Mouse (Mus musculus) megakaryocyte, embryonic 14.5 days (primary cell): ENCODE results near the gene Rbfox2. TPM values are rescaled to one million over a fixed set of nuclear protein-coding genes. Genes with fewer than 3 reads are reported as not detected.
"Not testable (repeated sequence)": the region's sequence is repeated elsewhere in the genome, so short reads cannot be mapped to it uniquely, and the experiment has no call there.

Experiments used
- H3K27me3 ChIP-seq: replicated peaks from 2 replicates; pipeline ENCODE3; 2012; ENCODE audit warnings: inconsistent platforms
- H3K36me3 ChIP-seq: replicated peaks from 2 replicates; pipeline ENCODE3; 2012; ENCODE audit warnings: low read length, inconsistent platforms, mixed read lengths
- H3K4me1 ChIP-seq: 2 replicates; pipeline ENCODE4 v1.6.1; 2012; ENCODE audit warnings: inconsistent platforms
- H3K4me3 ChIP-seq: replicated peaks from 2 replicates; pipeline ENCODE3; 2012; ENCODE audit warnings: moderate library complexity, mild to moderate bottlenecking, inconsistent platforms
- H3K9me3 ChIP-seq: 2 replicates; pipeline ENCODE4 v1.6.1; 2012; ENCODE audit warnings: inconsistent platforms
- FLI1 ChIP-seq: IDR thresholded peaks from 2 replicates; pipeline ENCODE4 v1.6.1; 2012; ENCODE audit warnings: low read length, inconsistent platforms, mixed read lengths
- GATA1 ChIP-seq: IDR thresholded peaks from 3 replicates; pipeline ENCODE4 v1.6.1; 2012; ENCODE audit warnings: mixed read lengths, low read length, inconsistent platforms, borderline replicate concordance
- polyA plus RNA-seq: library from polyadenylated mRNA; stranded (reverse); fragments of >175 nt; gene quantifications from 2 replicates; pipeline ENCODE4 v1.2.3, GENCODE M21; 2012; ENCODE audit warnings: low replicate concordance; ENCODE audit not compliant: insufficient read depth

Gene Rbfox2
- polyA plus RNA-seq, 1 experiment, result 0.76 TPM

DNA sequence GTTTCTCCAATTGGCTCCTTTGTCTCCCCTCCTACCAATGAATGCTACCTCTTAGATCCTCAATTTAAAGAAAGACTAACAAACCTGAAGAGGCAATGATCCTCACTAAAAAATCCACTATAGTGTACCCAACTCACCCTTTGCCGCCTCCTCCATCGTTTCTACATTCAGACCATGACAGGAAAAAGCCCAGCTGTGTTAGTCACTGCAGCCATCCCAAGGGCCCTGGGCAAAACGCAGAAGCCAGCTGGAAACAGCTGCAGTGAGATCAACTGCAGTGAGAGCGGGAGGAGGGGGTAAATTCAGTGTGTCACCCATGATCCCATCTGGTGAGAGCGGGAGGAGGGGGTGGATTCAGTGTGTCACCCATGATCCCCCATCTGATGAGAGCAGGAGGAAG lies 28.0 kb downstream of the Rbfox2 start:
- H3K36me3 ChIP-seq, result no peaks in the 10 kb centered on the region
- no peak overlapping the region for H3K4me3 ChIP-seq
- no peaks in the 10 kb centered on the region for H3K9me3 ChIP-seq
- no peaks in the 10 kb centered on the region for H3K4me1 ChIP-seq
- no peak for TF ChIP-seq GATA1
- no peak for TF ChIP-seq FLI1
- peaks cover 11% of the 10 kb centered on the region for H3K27me3 ChIP-seq

DNA sequence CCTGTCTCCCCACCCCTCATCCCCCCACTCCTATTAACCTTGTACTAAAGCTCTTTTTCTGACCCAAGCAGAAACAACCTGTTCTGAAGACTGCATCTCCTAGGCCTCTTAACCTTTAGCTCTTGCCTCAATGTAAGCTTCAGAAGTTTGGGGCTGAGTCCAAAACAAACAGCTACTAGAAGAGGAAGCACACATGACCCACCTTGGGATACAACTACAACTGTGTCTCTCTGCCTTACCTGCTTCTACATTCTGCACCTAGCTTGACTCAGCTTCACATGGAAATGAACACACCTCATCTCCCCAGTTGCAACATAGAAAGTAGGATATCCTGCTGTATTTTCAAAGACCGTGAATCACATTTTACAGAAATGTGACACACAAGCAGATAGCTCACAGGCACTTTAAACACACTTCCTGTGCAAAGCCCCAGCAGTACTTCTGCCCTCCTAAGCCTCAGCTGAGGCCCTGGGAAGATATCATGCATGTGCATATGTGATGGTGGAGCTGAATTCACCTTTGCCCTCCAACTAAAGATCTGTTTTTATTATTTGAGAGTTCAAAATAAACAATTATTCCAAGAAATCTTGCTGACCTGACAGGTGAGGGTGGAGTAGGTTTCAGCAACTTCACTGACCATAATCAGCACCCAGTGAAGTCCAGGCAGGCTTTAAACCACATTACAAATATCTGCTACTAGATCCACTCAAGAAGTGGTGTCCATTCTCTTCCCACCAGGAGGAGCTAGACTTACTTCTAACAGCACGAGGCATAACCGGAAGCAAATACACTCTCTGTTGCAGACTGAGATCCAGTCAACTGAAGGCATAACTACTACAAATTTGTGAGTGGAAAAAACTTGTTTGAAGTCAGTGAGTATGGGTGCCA lies 29.7 kb downstream of the Rbfox2 start:
- H3K36me3 ChIP-seq, result no peaks in the 10 kb centered on the region
- TF ChIP-seq FLI1, result no peak
- no peak for TF ChIP-seq GATA1
- no peaks in the 10 kb centered on the region for H3K9me3 ChIP-seq
- peaks cover 14% of the 10 kb centered on the region for H3K27me3 ChIP-seq
- H3K4me3 ChIP-seq, result no peak overlapping the region
- no peaks in the 10 kb centered on the region for H3K4me1 ChIP-seq

DNA sequence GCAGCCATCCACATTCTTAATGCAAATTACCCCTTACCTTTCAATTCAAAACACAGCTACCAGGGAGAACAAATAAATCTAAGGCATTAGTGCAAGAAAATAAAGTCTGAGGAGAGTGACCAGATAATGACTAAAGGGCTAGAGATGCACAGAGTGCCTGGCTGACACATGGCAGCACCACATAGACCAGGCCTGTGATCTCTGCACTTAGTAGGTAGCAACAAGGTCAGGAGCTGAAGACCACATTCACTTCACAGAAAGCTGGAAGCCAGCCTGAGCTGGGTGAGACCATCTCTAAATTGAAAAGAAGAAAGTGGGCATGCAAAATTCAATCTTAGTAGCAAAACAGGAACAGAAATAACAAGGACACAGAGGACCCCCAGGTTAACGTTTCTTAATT lies 30.5 kb downstream of the Rbfox2 start:
- Histone ChIP-seq H3K9me3 (no peaks in the 10 kb centered on the region), H3K27me3 (peaks cover 12% of the 10 kb centered on the region), H3K36me3 (no peaks in the 10 kb centered on the region), H3K4me1 (no peaks in the 10 kb centered on the region), H3K4me3 (no peak overlapping the region)
- no peak for TF ChIP-seq GATA1
- no peak for TF ChIP-seq FLI1

DNA sequence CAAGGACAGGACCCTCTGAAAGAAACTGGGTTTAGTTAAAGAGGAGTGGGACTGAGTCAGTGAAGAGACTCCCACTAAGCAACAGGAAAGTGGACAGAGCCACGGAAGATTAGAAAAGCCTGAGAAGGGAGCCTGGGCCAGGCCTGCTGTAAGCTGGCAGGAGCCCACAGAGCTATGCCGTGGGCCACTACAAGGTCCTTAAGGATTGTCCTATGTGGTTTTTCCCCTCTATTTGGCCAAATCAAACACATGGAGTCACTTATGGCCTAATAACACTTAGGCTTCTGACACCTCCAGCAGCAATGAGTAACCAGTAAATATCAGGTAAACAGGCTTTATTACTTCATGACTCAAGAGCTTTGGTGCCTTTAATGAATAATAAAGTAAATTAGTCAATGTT lies 31.2 kb downstream of the Rbfox2 start:
- Histone ChIP-seq H3K27me3 (peaks cover 9% of the 10 kb centered on the region), H3K9me3 (no peaks in the 10 kb centered on the region), H3K36me3 (no peaks in the 10 kb centered on the region), H3K4me3 (no peak overlapping the region), H3K4me1 (no peaks in the 10 kb centered on the region)
- TF ChIP-seq FLI1 (no peak), GATA1 (no peak)

DNA sequence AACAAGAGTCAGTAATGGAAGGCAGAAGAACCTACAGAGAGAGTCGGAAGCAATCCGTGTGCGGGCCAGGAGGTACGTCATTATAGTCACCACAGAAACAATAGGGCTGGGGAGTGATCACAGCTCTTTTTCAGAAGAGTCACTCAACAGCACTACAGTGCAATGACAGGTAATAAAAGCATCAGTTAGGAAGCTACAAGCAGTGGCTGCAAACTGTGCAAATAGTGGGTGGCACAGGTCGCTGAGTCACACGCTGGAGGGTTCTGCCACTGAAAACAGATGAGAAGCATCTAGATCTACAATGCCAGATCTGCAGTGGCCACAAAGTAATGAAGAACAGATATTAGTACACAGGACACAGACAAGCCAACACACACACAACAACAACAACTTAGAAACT lies 32.9 kb downstream of the Rbfox2 start:
- no peaks in the 10 kb centered on the region for H3K9me3 ChIP-seq
- H3K4me3 ChIP-seq, result no peak overlapping the region
- TF ChIP-seq FLI1, result no peak
- TF ChIP-seq GATA1, result no peak
- no peaks in the 10 kb centered on the region for H3K36me3 ChIP-seq
- peaks cover 12% of the 10 kb centered on the region for H3K27me3 ChIP-seq
- no peaks in the 10 kb centered on the region for H3K4me1 ChIP-seq

DNA sequence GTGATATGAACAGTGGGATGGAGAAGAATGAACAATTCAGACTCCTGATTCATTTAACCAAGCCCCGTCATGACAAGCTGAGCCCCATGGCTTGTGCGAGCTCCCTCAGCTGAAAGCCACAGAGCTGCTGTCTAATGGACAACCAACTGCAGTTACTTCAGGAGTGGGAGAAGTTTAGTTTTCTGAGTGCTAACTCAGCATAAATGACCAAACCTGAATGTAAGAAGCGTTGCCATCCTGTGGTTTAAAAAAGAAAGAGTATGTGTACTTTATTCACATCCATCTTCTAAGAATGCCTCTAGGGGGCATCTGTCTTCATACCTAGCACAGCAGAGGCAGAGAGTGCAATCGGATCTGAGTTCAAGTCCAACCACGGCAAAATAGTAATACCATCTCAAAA lies 35.5 kb downstream of the Rbfox2 start:
- TF ChIP-seq GATA1 (no peak), FLI1 (no peak)
- Histone ChIP-seq H3K9me3 (no peaks in the 10 kb centered on the region), H3K36me3 (no peaks in the 10 kb centered on the region), H3K27me3 (peaks cover 15% of the 10 kb centered on the region), H3K4me1 (no peaks in the 10 kb centered on the region), H3K4me3 (no peak overlapping the region)

DNA sequence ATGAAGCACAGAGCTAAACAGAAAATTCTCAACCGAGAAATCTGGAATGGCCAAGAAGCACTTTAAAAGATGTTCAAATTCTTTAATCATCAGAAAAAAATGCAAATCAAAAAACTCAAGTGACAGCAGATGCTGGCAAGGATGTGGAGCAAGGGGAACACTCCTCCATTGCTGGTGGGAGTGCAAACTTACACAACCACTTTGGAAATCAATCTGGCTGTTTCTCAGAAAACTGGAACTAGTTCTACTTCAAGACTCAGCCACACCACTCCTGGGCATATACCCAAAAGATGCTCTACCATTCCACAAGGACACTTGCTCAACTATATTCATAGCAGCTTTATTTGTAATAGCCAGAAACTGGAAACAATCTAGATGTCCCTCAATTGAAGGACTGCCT lies 37.3 kb downstream of the Rbfox2 start:
- H3K4me3 ChIP-seq, H3K9me3 ChIP-seq, H3K4me1 ChIP-seq, H3K36me3 ChIP-seq: not testable (repeated sequence)
- H3K27me3 ChIP-seq, result peaks cover 16% of the 10 kb centered on the region

DNA sequence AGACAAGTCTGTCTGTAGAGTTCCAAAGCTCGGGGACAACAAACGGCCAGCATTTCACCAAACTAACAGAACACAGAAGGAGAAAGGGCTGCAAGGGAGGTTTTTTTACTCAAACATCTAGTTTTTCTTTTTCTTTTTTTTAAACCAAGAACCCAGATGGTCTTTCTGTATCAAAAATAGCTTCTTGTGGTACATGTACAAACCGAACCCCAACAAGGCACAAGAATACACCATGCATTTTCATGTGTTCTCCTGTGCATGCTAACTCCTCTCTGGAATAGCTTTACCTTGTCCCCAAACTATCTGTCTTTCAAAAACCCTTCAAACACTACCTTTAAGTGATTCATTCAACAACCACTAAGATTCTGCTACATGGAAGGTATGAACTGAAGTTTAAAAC lies 38.4 kb downstream of the Rbfox2 start:
- Histone ChIP-seq H3K4me1 (no peaks in the 10 kb centered on the region), H3K4me3 (no peak overlapping the region), H3K27me3 (peaks cover 10% of the 10 kb centered on the region), H3K9me3 (no peaks in the 10 kb centered on the region), H3K36me3 (no peaks in the 10 kb centered on the region)
- TF ChIP-seq FLI1, result no peak
- TF ChIP-seq GATA1, result no peak

DNA sequence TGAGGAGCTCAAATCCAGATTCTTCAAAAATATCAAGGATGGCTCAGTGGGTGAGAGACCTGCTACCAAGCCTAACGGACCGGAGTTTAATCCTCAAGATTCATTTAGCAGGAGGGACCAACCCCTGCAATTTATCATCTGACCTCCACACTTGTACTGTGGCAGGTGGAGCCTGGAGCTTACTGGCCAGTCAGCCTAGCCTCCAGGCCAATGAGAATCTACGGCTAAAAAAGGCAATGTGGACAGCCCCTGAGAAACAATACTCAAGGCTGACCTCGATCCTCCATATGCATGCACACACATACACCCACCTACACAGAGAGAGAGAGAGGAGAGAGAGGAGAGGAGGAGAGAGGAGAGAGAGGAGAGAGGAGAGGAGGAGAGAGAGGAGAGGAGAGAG lies 41.5 kb downstream of the Rbfox2 start:
- H3K36me3 ChIP-seq, result no peaks in the 10 kb centered on the region
- H3K9me3 ChIP-seq, result no peaks in the 10 kb centered on the region
- H3K27me3 ChIP-seq, result peaks cover 9% of the 10 kb centered on the region
- no peaks in the 10 kb centered on the region for H3K4me1 ChIP-seq
- TF ChIP-seq GATA1 (no peak), FLI1 (no peak)
- H3K4me3 ChIP-seq, result no peak overlapping the region

DNA sequence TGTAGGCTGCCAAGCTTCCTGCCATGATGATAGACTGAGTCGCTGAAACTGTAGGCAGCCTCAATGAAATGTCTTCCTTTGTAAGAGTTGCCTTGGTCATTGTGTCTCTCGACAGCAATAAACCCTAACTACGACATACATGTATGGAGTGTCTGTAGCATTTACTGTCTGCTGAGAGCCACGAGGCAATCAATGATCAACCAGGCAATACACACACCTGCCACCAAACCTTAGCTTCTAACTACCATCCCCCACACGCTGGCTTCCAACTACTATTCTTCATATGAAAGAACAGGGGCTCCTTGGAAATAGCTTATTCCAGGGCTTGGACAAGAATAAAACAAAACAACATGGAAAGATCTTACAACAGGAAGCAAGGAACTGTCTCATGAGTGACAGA lies 42.5 kb downstream of the Rbfox2 start:
- no peak for TF ChIP-seq FLI1
- TF ChIP-seq GATA1, result no peak
- Histone ChIP-seq H3K4me1 (no peaks in the 10 kb centered on the region), H3K27me3 (peaks cover 8% of the 10 kb centered on the region), H3K4me3 (no peak overlapping the region), H3K9me3 (no peaks in the 10 kb centered on the region), H3K36me3 (no peaks in the 10 kb centered on the region)

DNA sequence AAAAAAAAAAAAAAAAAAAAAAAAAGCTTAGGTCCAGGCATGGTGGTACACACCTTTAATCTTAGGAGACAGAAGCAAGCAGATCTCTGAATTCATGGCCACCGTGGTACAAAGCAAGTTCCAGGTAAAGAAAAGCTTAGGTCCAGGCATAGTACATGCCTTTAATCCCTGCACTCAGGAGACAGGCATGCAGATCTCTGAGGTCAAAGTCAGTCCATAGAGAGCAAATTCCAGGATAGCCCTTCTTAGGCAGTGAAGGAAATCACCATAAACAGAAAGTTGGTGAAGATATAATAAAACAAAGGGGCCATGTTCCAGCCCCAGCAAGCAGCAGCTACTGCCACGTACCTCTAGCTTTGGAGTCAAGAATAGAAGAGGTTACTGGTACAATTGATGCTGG lies 44.0 kb downstream of the Rbfox2 start:
- Histone ChIP-seq H3K9me3 (no peaks in the 10 kb centered on the region), H3K27me3 (peaks cover 7% of the 10 kb centered on the region), H3K4me3 (no peak overlapping the region), H3K4me1 (no peaks in the 10 kb centered on the region), H3K36me3 (no peaks in the 10 kb centered on the region)
- no peak for TF ChIP-seq FLI1
- TF ChIP-seq GATA1, result no peak
